Mouse (Mus musculus) intestine, embryonic 16.5 days (tissue): ENCODE measurements at regions not wholly inside any gene's neighbourhood (a gene's known extent, or its start where the extent isn't known, plus 50 kb on each side); places are given as distances from the start of the nearest gene placed in this dataset.

ENCODE experiments used
- ATAC-seq: fragments of 200-750 bp; cut with Nextera tagmentation; 2 replicates; pipeline ENCODE4 v1.8.0; 2017; ENCODE audit warnings: moderate TSS enrichment, moderate library complexity
- H3K27ac ChIP-seq: fragments of 300-500 bp; sonication (generic); 2 replicates; pipeline ENCODE4 v1.5.1; 2014; ENCODE audit warnings: mild to moderate bottlenecking, low read length
- H3K27me3 ChIP-seq: fragments of 300-500 bp; sonication (generic); replicated peaks from 2 replicates; pipeline ENCODE4 v1.6.1; 2014; ENCODE audit warnings: low read length, control low read depth, mixed read lengths; ENCODE audit not compliant: control insufficient read depth, insufficient read depth
- H3K36me3 ChIP-seq: fragments of 300-500 bp; sonication (generic); 2 replicates; pipeline ENCODE4 v1.6.1; 2014; ENCODE audit warnings: low read length, control low read depth; ENCODE audit not compliant: control insufficient read depth, insufficient read depth
- H3K4me1 ChIP-seq: fragments of 300-500 bp; sonication (generic); 2 replicates; pipeline ENCODE4 v1.6.1; 2014; ENCODE audit warnings: low read length, control low read depth, mixed read lengths; ENCODE audit not compliant: control insufficient read depth, insufficient read depth
- H3K4me2 ChIP-seq: fragments of 300-500 bp; sonication (generic); 2 replicates; pipeline ENCODE4 v1.6.1; 2014; ENCODE audit warnings: low read depth, low read length, control low read depth
- H3K4me3 ChIP-seq: fragments of 300-500 bp; sonication (generic); 2 replicates; pipeline ENCODE4 v1.5.1; 2014; ENCODE audit warnings: mild to moderate bottlenecking, low read length
- H3K9ac ChIP-seq: fragments of 300-500 bp; sonication (generic); 2 replicates; pipeline ENCODE4 v1.6.1; 2014; ENCODE audit warnings: low read depth, low read length
- H3K9me3 ChIP-seq: fragments of 300-500 bp; sonication (generic); 2 replicates; pipeline ENCODE4 v1.6.1; 2016; ENCODE audit warnings: low read length, control low read depth; ENCODE audit not compliant: control insufficient read depth
- WGBS: fragments of 180-500 bp; shearing (Covaris S2); extraction: QIAGEN DNeasy Blood & Tissue Kit; methylation state at CpG from one replicate; pipeline ENCODE4 v1.1.7; 2014; 5-methylcytosine and 5-hydroxymethylcytosine counted together

GRCm38 (mm10) chr9:113305761-113306160 is 402.3 kb downstream of the Pdcd6ip start:
- Histone ChIP-seq H3K27ac (no peak overlapping the region), H3K27me3 (no peaks in the 10 kb centered on the region), H3K9ac (no peak overlapping the region), H3K4me2 (no peak overlapping the region), H3K36me3 (no peaks in the 10 kb centered on the region), H3K9me3 (no peaks in the 10 kb centered on the region), H3K4me3 (no peak overlapping the region), H3K4me1 (no peaks in the 10 kb centered on the region)
- ATAC-seq, result no peak
- 52% methylated on average over 4 of the region's 4 CpGs for WGBS

- no peak overlapping the region for H3K4me3 ChIP-seq
- H3K4me1 ChIP-seq, result no peaks in the 10 kb centered on the region
- H3K36me3 ChIP-seq, result no peaks in the 10 kb centered on the region
- H3K27me3 ChIP-seq, result no peaks in the 10 kb centered on the region
- no peak overlapping the region for H3K4me2 ChIP-seq
- ATAC-seq, result no peak
- no peak overlapping the region for H3K9ac ChIP-seq
- H3K27ac ChIP-seq, result no peak overlapping the region
- WGBS, result 68% methylated on average over 1 of the region's 1 CpGs
- no peaks in the 10 kb centered on the region for H3K9me3 ChIP-seq
Measured at GRCm38 (mm10) chr9:113302429-113302828, 405.6 kb downstream of the Pdcd6ip start.

GRCm38 (mm10) chr9:113300846-113301245 is 407.2 kb downstream of the Pdcd6ip start:
- Histone ChIP-seq H3K9ac (no peak overlapping the region), H3K4me2 (no peak overlapping the region), H3K27ac (no peak overlapping the region), H3K36me3 (no peaks in the 10 kb centered on the region), H3K27me3 (no peaks in the 10 kb centered on the region), H3K9me3 (no peaks in the 10 kb centered on the region), H3K4me3 (no peak overlapping the region), H3K4me1 (no peaks in the 10 kb centered on the region)
- WGBS, result 17% methylated on average over 2 of the region's 2 CpGs
- ATAC-seq, result no peak

GRCm38 (mm10) chr9:113299900-113300299 is 408.2 kb downstream of the Pdcd6ip start:
- Histone ChIP-seq H3K4me2 (no peak overlapping the region), H3K27ac (no peak overlapping the region), H3K27me3 (no peaks in the 10 kb centered on the region), H3K36me3 (no peaks in the 10 kb centered on the region), H3K4me1 (no peaks in the 10 kb centered on the region), H3K9ac (no peak overlapping the region), H3K9me3 (no peaks in the 10 kb centered on the region), H3K4me3 (no peak overlapping the region)
- ATAC-seq, result no peak
- WGBS, result 25% methylated on average over 3 of the region's 3 CpGs

GRCm38 (mm10) chr9:113295850-113296467 is 412.1 kb downstream of the Pdcd6ip start:
- 58% methylated on average over 5 of the region's 5 CpGs for WGBS
- Histone ChIP-seq H3K9me3 (no peaks in the 10 kb centered on the region), H3K36me3 (no peaks in the 10 kb centered on the region), H3K4me1 (no peaks in the 10 kb centered on the region), H3K27me3 (no peaks in the 10 kb centered on the region), H3K4me3 (no peak overlapping the region), H3K4me2 (no peak overlapping the region), H3K9ac (no peak overlapping the region), H3K27ac (no peak overlapping the region)
- no peak for ATAC-seq

- H3K27ac ChIP-seq, result no peak overlapping the region
- H3K4me2 ChIP-seq, result no peak overlapping the region
- WGBS, result 50% methylated on average over 4 of the region's 4 CpGs
- H3K9ac ChIP-seq, result no peak overlapping the region
- no peaks in the 10 kb centered on the region for H3K36me3 ChIP-seq
- no peaks in the 10 kb centered on the region for H3K27me3 ChIP-seq
- no peak for ATAC-seq
- H3K4me1 ChIP-seq, result no peaks in the 10 kb centered on the region
- H3K4me3 ChIP-seq, result no peak overlapping the region
- H3K9me3 ChIP-seq, result no peaks in the 10 kb centered on the region
Measured at GRCm38 (mm10) chr9:113287397-113287796, 420.7 kb downstream of the Pdcd6ip start.

GRCm38 (mm10) chr9:113283244-113283643 is 424.8 kb downstream of the Pdcd6ip start:
- no peak overlapping the region for H3K4me2 ChIP-seq
- H3K27me3 ChIP-seq, result no peaks in the 10 kb centered on the region
- H3K4me3 ChIP-seq, result no peak overlapping the region
- no peaks in the 10 kb centered on the region for H3K9me3 ChIP-seq
- no peaks in the 10 kb centered on the region for H3K4me1 ChIP-seq
- 47% methylated on average over 1 of the region's 1 CpGs for WGBS
- no peak overlapping the region for H3K9ac ChIP-seq
- ATAC-seq, result no peak
- H3K36me3 ChIP-seq, result no peaks in the 10 kb centered on the region
- H3K27ac ChIP-seq, result no peak overlapping the region

- Histone ChIP-seq H3K9ac (no peak overlapping the region), H3K27ac (no peak overlapping the region), H3K27me3 (no peaks in the 10 kb centered on the region), H3K9me3 (no peaks in the 10 kb centered on the region), H3K4me2 (no peak overlapping the region), H3K36me3 (no peaks in the 10 kb centered on the region), H3K4me1 (no peaks in the 10 kb centered on the region), H3K4me3 (no peak overlapping the region)
- WGBS, result 79% methylated on average over 4 of the region's 4 CpGs
- no peak for ATAC-seq
Measured at GRCm38 (mm10) chr9:113270595-113270994, 437.5 kb downstream of the Pdcd6ip start.

GRCm38 (mm10) chr9:113267696-113268095 is 440.4 kb downstream of the Pdcd6ip start:
- 80% methylated on average over 8 of the region's 8 CpGs for WGBS
- no peak overlapping the region for H3K4me3 ChIP-seq
- H3K9me3 ChIP-seq, result no peaks in the 10 kb centered on the region
- no peaks in the 10 kb centered on the region for H3K27me3 ChIP-seq
- no peaks in the 10 kb centered on the region for H3K4me1 ChIP-seq
- H3K4me2 ChIP-seq, result no peak overlapping the region
- H3K9ac ChIP-seq, result no peak overlapping the region
- no peak for ATAC-seq
- H3K27ac ChIP-seq, result no peak overlapping the region
- H3K36me3 ChIP-seq, result no peaks in the 10 kb centered on the region

GRCm38 (mm10) chr9:113263636-113264035 is 444.4 kb downstream of the Pdcd6ip start:
- Histone ChIP-seq H3K27me3 (no peaks in the 10 kb centered on the region), H3K36me3 (no peaks in the 10 kb centered on the region), H3K9ac (no peak overlapping the region), H3K4me2 (no peak overlapping the region), H3K9me3 (no peaks in the 10 kb centered on the region), H3K4me3 (no peak overlapping the region), H3K4me1 (no peaks in the 10 kb centered on the region), H3K27ac (no peak overlapping the region)
- 76% methylated on average over 6 of the region's 6 CpGs for WGBS
- no peak for ATAC-seq
